Mouse (Mus musculus) neural tube, embryonic 14.5 days (tissue): ENCODE data around the gene Actr2. TPM values are rescaled to one million over a fixed set of nuclear protein-coding genes. Genes with fewer than 3 reads are reported as not detected.
"Not testable (repeated sequence)": the region's sequence is repeated elsewhere in the genome, so short reads cannot be mapped to it uniquely, and the experiment has no call there.

ENCODE experiments used
- ATAC-seq: fragments of 200-750 bp; cut with Nextera tagmentation; 2 replicates; pipeline ENCODE4 v1.8.0; 2017; ENCODE audit warnings: low read depth, mild to moderate bottlenecking, moderate TSS enrichment, moderate library complexity
- H3K27ac ChIP-seq: fragments of 300-500 bp; sonication (generic); 2 replicates; pipeline ENCODE4 v1.5.1; 2014; ENCODE audit warnings: low read depth, mild to moderate bottlenecking, control low read depth, low read length, moderate library complexity, mixed read lengths
- H3K27me3 ChIP-seq: fragments of 300-500 bp; sonication (generic); 2 replicates; pipeline ENCODE4 v1.6.1; 2014; ENCODE audit warnings: low read length; ENCODE audit not compliant: control insufficient read depth, insufficient read depth
- H3K36me3 ChIP-seq: fragments of 300-500 bp; sonication (generic); 2 replicates; pipeline ENCODE4 v1.6.1; 2014; ENCODE audit warnings: low read length, mixed read lengths; ENCODE audit not compliant: control insufficient read depth, insufficient read depth
- H3K4me1 ChIP-seq: fragments of 300-500 bp; sonication (generic); 2 replicates; pipeline ENCODE4 v1.6.1; 2014; ENCODE audit warnings: low read length; ENCODE audit not compliant: control insufficient read depth, insufficient read depth
- H3K4me2 ChIP-seq: fragments of 300-500 bp; sonication (generic); 2 replicates; pipeline ENCODE4 v1.6.1; 2014; ENCODE audit warnings: mild to moderate bottlenecking, low read depth, low read length, control low read depth
- H3K4me3 ChIP-seq: fragments of 300-500 bp; sonication (generic); 2 replicates; pipeline ENCODE4 v1.5.1; 2014; ENCODE audit warnings: low read depth, low read length, control low read depth, mixed read lengths
- H3K9ac ChIP-seq: fragments of 300-500 bp; sonication (generic); replicated peaks from 2 replicates; pipeline ENCODE4 v1.6.1; 2014; ENCODE audit warnings: low read depth, mild to moderate bottlenecking, control low read depth, low read length, mixed read lengths
- H3K9me3 ChIP-seq: fragments of 300-500 bp; sonication (generic); 2 replicates; pipeline ENCODE4 v1.6.1; 2016; ENCODE audit warnings: low read length; ENCODE audit not compliant: control insufficient read depth
- WGBS: fragments of 180-500 bp; shearing (Covaris S2); extraction: QIAGEN DNeasy Blood & Tissue Kit; methylation state at CpG from one replicate; pipeline ENCODE4 v1.1.7; 2014; 5-methylcytosine and 5-hydroxymethylcytosine counted together
- polyA plus RNA-seq: library from polyadenylated mRNA; unstranded; fragments of >200 nt; fragmentation: Nextera tagmentation; extraction: Ambion mirVana; gene quantifications from 2 replicates; pipeline ENCODE4 v1.2.1, GENCODE M21; 2014

Gene Actr2
- polyA plus RNA-seq, 1 experiment from 2014 or later: 97.7 TPM

- Histone ChIP-seq H3K36me3 (no peaks in the 10 kb centered on the region), H3K4me3 (no peak overlapping the region), H3K4me1 (no peaks in the 10 kb centered on the region), H3K9ac (no peak overlapping the region), H3K9me3 (no peaks in the 10 kb centered on the region), H3K27ac (no peak overlapping the region), H3K27me3 (no peaks in the 10 kb centered on the region), H3K4me2 (no peak overlapping the region)
- ATAC-seq: no peak
- 75% methylated on average over 6 of the region's 6 CpGs for WGBS
These were observed 79.1 kb downstream of the Actr2 start for GRCm38 (mm10) chr11:20033541-20034160.

- Histone ChIP-seq H3K4me3 (no peak overlapping the region), H3K27ac (no peak overlapping the region), H3K4me2 (no peak overlapping the region), H3K9ac (no peak overlapping the region), H3K27me3 (no peaks in the 10 kb centered on the region), H3K36me3 (no peaks in the 10 kb centered on the region), H3K9me3 (no peaks in the 10 kb centered on the region), H3K4me1 (no peaks in the 10 kb centered on the region)
- no peak for ATAC-seq
- WGBS: 43% methylated on average over 8 of the region's 8 CpGs
These were observed 81.2 kb downstream of the Actr2 start for GRCm38 (mm10) chr11:20031536-20031935.

- H3K4me3 ChIP-seq, H3K4me1 ChIP-seq: not testable (repeated sequence)
These were observed 81.7 kb downstream of the Actr2 start for GRCm38 (mm10) chr11:20030973-20031372.

GRCm38 (mm10) chr11:20029014-20029413, 83.7 kb downstream of the Actr2 start:
- Histone ChIP-seq H3K27me3 (no peaks in the 10 kb centered on the region), H3K4me2 (no peak overlapping the region), H3K9ac (no peak overlapping the region), H3K4me3 (no peak overlapping the region), H3K4me1 (no peaks in the 10 kb centered on the region), H3K9me3 (no peaks in the 10 kb centered on the region), H3K36me3 (no peaks in the 10 kb centered on the region), H3K27ac (no peak overlapping the region)
- WGBS: 91% methylated on average over 4 of the region's 4 CpGs
- ATAC-seq: no peak

More at GRCm38 (mm10) chr11:20030973-20031372, 81.7 kb downstream of the Actr2 start:
- not testable (repeated sequence) for H3K27ac ChIP-seq, H3K9me3 ChIP-seq, H3K36me3 ChIP-seq, H3K9ac ChIP-seq, H3K4me2 ChIP-seq, H3K27me3 ChIP-seq, ATAC-seq
- WGBS: 90% methylated on average over 5 of the region's 5 CpGs

GRCm38 (mm10) chr11:20028396-20028795, 84.3 kb downstream of the Actr2 start:
- no peaks in the 10 kb centered on the region for H3K36me3 ChIP-seq
- no peak overlapping the region for H3K4me2 ChIP-seq
- no peak overlapping the region for H3K9ac ChIP-seq
- WGBS: 89% methylated on average over 6 of the region's 6 CpGs
- H3K9me3 ChIP-seq: no peaks in the 10 kb centered on the region
- H3K27me3 ChIP-seq: no peaks in the 10 kb centered on the region
- H3K27ac ChIP-seq: no peak overlapping the region
- H3K4me3 ChIP-seq: no peak overlapping the region
- no peaks in the 10 kb centered on the region for H3K4me1 ChIP-seq
- ATAC-seq: no peak

GRCm38 (mm10) chr11:20027719-20028118, 85.0 kb downstream of the Actr2 start:
- ATAC-seq: no peak
- H3K9me3 ChIP-seq: no peaks in the 10 kb centered on the region

GRCm38 (mm10) chr11:20025899-20026298, 86.8 kb downstream of the Actr2 start:
- peaks cover 8% of the 10 kb centered on the region for H3K9me3 ChIP-seq

More at GRCm38 (mm10) chr11:20027719-20028118, 85.0 kb downstream of the Actr2 start:
- H3K36me3 ChIP-seq: no peaks in the 10 kb centered on the region
- no peaks in the 10 kb centered on the region for H3K27me3 ChIP-seq
- 85% methylated on average over 9 of the region's 9 CpGs for WGBS
- H3K27ac ChIP-seq: no peak overlapping the region
- H3K9ac ChIP-seq: no peak overlapping the region
- no peak overlapping the region for H3K4me3 ChIP-seq
- H3K4me2 ChIP-seq: no peak overlapping the region
- no peaks in the 10 kb centered on the region for H3K4me1 ChIP-seq

GRCm38 (mm10) chr11:20022911-20023482, 89.7 kb downstream of the Actr2 start:
- Histone ChIP-seq H3K9me3 (peaks cover 19% of the 10 kb centered on the region), H3K4me3 (no peak overlapping the region), H3K4me2 (no peak overlapping the region), H3K9ac (no peak overlapping the region), H3K27ac (no peak overlapping the region), H3K27me3 (no peaks in the 10 kb centered on the region), H3K36me3 (peaks cover 37% of the 10 kb centered on the region), H3K4me1 (no peaks in the 10 kb centered on the region)
- WGBS: 94% methylated on average over 14 of the region's 14 CpGs
- ATAC-seq: no peak

More at GRCm38 (mm10) chr11:20025899-20026298, 86.8 kb downstream of the Actr2 start:
- Histone ChIP-seq H3K36me3 (peaks cover 8% of the 10 kb centered on the region), H3K4me2 (no peak overlapping the region), H3K4me1 (no peaks in the 10 kb centered on the region), H3K27me3 (no peaks in the 10 kb centered on the region), H3K4me3 (no peak overlapping the region), H3K27ac (no peak overlapping the region), H3K9ac (no peak overlapping the region)
- no peak for ATAC-seq
- WGBS: 73% methylated on average over 11 of the region's 11 CpGs

GRCm38 (mm10) chr11:20022462-20022861, 90.3 kb downstream of the Actr2 start:
- no peak overlapping the region for H3K4me2 ChIP-seq
- H3K4me1 ChIP-seq: no peaks in the 10 kb centered on the region
- H3K27me3 ChIP-seq: no peaks in the 10 kb centered on the region
- WGBS: 100% methylated on average over 2 of the region's 2 CpGs
- H3K27ac ChIP-seq: no peak overlapping the region
- peaks cover 19% of the 10 kb centered on the region for H3K9me3 ChIP-seq
- peaks cover 38% of the 10 kb centered on the region for H3K36me3 ChIP-seq
- H3K4me3 ChIP-seq: no peak overlapping the region
- H3K9ac ChIP-seq: no peak overlapping the region
- no peak for ATAC-seq
